Mouse (Mus musculus): Measurements from ENCODE around the gene Uvrag. TPM values are rescaled to one million over a fixed set of nuclear protein-coding genes. Genes with fewer than 3 reads are reported as not detected.

Uvrag gene
- polyA plus RNA-seq, 1 experiment from 2014 or later = 25.8 TPM

GRCm38 (mm10) chr7:99180162-99180561 is 39.2 kb upstream of the Uvrag start:
- Histone ChIP-seq H3K9ac (ENCODE audit: low read length) (no peak overlapping the region), H3K27ac (ENCODE audit: low read depth) (no peak overlapping the region), H3K4me3 (ENCODE audit: low read depth, low read length) (no peak overlapping the region), H3K9me3 (ENCODE audit: control insufficient read depth, low read length) (no peaks in the 10 kb centered on the region), H3K4me2 (ENCODE audit: low read length) (no peak overlapping the region), H3K4me1 (replicated peaks; ENCODE audit: control insufficient read depth, insufficient read depth, low read length) (peaks cover 7% of the 10 kb centered on the region; the same call in 1 of the 2 replicates), H3K27me3 (replicated peaks; ENCODE audit: control insufficient read depth, insufficient read depth, low read length) (no peaks in the 10 kb centered on the region; the same call in 1 of the 2 replicates), H3K36me3 (ENCODE audit: control insufficient read depth, insufficient read depth, low read length) (no peaks in the 10 kb centered on the region)
- no peak for ATAC-seq (replicated peaks; ENCODE audit: low FRiP score, low TSS enrichment, low read depth)
- no peak for DNase-seq (ENCODE audit: low spot score)
- 71% methylated on average over 1 of the region's 1 CpGs for WGBS

GRCm38 (mm10) chr7:99179271-99179670 is 38.3 kb upstream of the Uvrag start:
- no peak overlapping the region for H3K4me3 ChIP-seq (ENCODE audit: low read depth, low read length)

GRCm38 (mm10) chr7:99177386-99177785 is 36.4 kb upstream of the Uvrag start:
- ATAC-seq (replicated peaks; ENCODE audit: low FRiP score, low TSS enrichment, low read depth) = no peak
- Histone ChIP-seq H3K9ac (ENCODE audit: low read length) (no peak overlapping the region), H3K4me1 (replicated peaks; ENCODE audit: control insufficient read depth, insufficient read depth, low read length) (peaks cover 7% of the 10 kb centered on the region; the same call in 1 of the 2 replicates), H3K4me3 (ENCODE audit: low read depth, low read length) (no peak overlapping the region), H3K27ac (ENCODE audit: low read depth) (no peak overlapping the region), H3K4me2 (ENCODE audit: low read length) (no peak overlapping the region), H3K27me3 (replicated peaks; ENCODE audit: control insufficient read depth, insufficient read depth, low read length) (no peaks in the 10 kb centered on the region), H3K36me3 (ENCODE audit: control insufficient read depth, insufficient read depth, low read length) (no peaks in the 10 kb centered on the region), H3K9me3 (ENCODE audit: control insufficient read depth, low read length) (no peaks in the 10 kb centered on the region)
- WGBS = 90% methylated on average over 5 of the region's 5 CpGs
- DNase-seq (ENCODE audit: low spot score) = no peak

More at GRCm38 (mm10) chr7:99179271-99179670, 38.3 kb upstream of the Uvrag start:
- ATAC-seq (replicated peaks; ENCODE audit: low FRiP score, low TSS enrichment, low read depth) (no peak), DNase-seq (ENCODE audit: low spot score) (no peak)
- Histone ChIP-seq H3K27ac (ENCODE audit: low read depth) (no peak overlapping the region), H3K9ac (ENCODE audit: low read length) (no peak overlapping the region), H3K27me3 (replicated peaks; ENCODE audit: control insufficient read depth, insufficient read depth, low read length) (no peaks in the 10 kb centered on the region; the same call in 1 of the 2 replicates), H3K4me2 (ENCODE audit: low read length) (no peak overlapping the region), H3K36me3 (ENCODE audit: control insufficient read depth, insufficient read depth, low read length) (no peaks in the 10 kb centered on the region), H3K4me1 (replicated peaks; ENCODE audit: control insufficient read depth, insufficient read depth, low read length) (peaks cover 7% of the 10 kb centered on the region; the same call in 1 of the 2 replicates), H3K9me3 (ENCODE audit: control insufficient read depth, low read length) (no peaks in the 10 kb centered on the region)
- WGBS = 86% methylated on average over 9 of the region's 9 CpGs

- Histone ChIP-seq H3K9me3 (ENCODE audit: control insufficient read depth, low read length) (no peaks in the 10 kb centered on the region), H3K27me3 (replicated peaks; ENCODE audit: control insufficient read depth, insufficient read depth, low read length) (no peaks in the 10 kb centered on the region), H3K4me1 (replicated peaks; ENCODE audit: control insufficient read depth, insufficient read depth, low read length) (peaks cover 3% of the 10 kb centered on the region), H3K4me3 (ENCODE audit: low read depth, low read length) (no peak overlapping the region), H3K4me2 (ENCODE audit: low read length) (no peak overlapping the region), H3K27ac (ENCODE audit: low read depth) (no peak overlapping the region), H3K9ac (ENCODE audit: low read length) (no peak overlapping the region), H3K36me3 (ENCODE audit: control insufficient read depth, insufficient read depth, low read length) (no peaks in the 10 kb centered on the region)
- WGBS = 91% methylated on average over 9 of the region's 9 CpGs
- ATAC-seq (replicated peaks; ENCODE audit: low FRiP score, low TSS enrichment, low read depth) = no peak
- DNase-seq (ENCODE audit: low spot score) = no peak
Observed at GRCm38 (mm10) chr7:99175666-99176065, 34.7 kb upstream of the Uvrag start.

- 74% methylated on average over 11 of the region's 11 CpGs for WGBS
- Histone ChIP-seq H3K36me3 (ENCODE audit: control insufficient read depth, insufficient read depth, low read length) (no peaks in the 10 kb centered on the region), H3K4me3 (ENCODE audit: low read depth, low read length) (no peak overlapping the region), H3K9me3 (ENCODE audit: control insufficient read depth, low read length) (no peaks in the 10 kb centered on the region), H3K4me2 (ENCODE audit: low read length) (no peak overlapping the region), H3K9ac (ENCODE audit: low read length) (no peak overlapping the region), H3K4me1 (replicated peaks; ENCODE audit: control insufficient read depth, insufficient read depth, low read length) (peaks cover 3% of the 10 kb centered on the region), H3K27ac (ENCODE audit: low read depth) (no peak overlapping the region), H3K27me3 (replicated peaks; ENCODE audit: control insufficient read depth, insufficient read depth, low read length) (no peaks in the 10 kb centered on the region)
- DNase-seq (ENCODE audit: low spot score) (no peak), ATAC-seq (replicated peaks; ENCODE audit: low FRiP score, low TSS enrichment, low read depth) (no peak; the same call in 1 of the 2 replicates)
Observed at GRCm38 (mm10) chr7:99175118-99175517, 34.2 kb upstream of the Uvrag start.

- Histone ChIP-seq H3K4me2 (ENCODE audit: low read length) (no peak overlapping the region), H3K9ac (ENCODE audit: low read length) (no peak overlapping the region), H3K4me1 (replicated peaks; ENCODE audit: control insufficient read depth, insufficient read depth, low read length) (peaks cover 3% of the 10 kb centered on the region; the same call in 1 of the 2 replicates), H3K27ac (ENCODE audit: low read depth) (no peak overlapping the region), H3K27me3 (replicated peaks; ENCODE audit: control insufficient read depth, insufficient read depth, low read length) (no peaks in the 10 kb centered on the region), H3K9me3 (ENCODE audit: control insufficient read depth, low read length) (no peaks in the 10 kb centered on the region), H3K36me3 (ENCODE audit: control insufficient read depth, insufficient read depth, low read length) (no peaks in the 10 kb centered on the region), H3K4me3 (ENCODE audit: low read depth, low read length) (no peak overlapping the region)
- WGBS = 93% methylated on average over 4 of the region's 4 CpGs
- no peak for DNase-seq (ENCODE audit: low spot score)
- no peak for ATAC-seq (replicated peaks; ENCODE audit: low FRiP score, low TSS enrichment, low read depth)
Observed at GRCm38 (mm10) chr7:99174006-99174405, 33.1 kb upstream of the Uvrag start.

- Histone ChIP-seq H3K9ac (ENCODE audit: low read length) (no peak overlapping the region), H3K4me3 (ENCODE audit: low read depth, low read length) (no peak overlapping the region), H3K27me3 (replicated peaks; ENCODE audit: control insufficient read depth, insufficient read depth, low read length) (no peaks in the 10 kb centered on the region), H3K27ac (ENCODE audit: low read depth) (no peak overlapping the region), H3K9me3 (ENCODE audit: control insufficient read depth, low read length) (no peaks in the 10 kb centered on the region), H3K4me1 (replicated peaks; ENCODE audit: control insufficient read depth, insufficient read depth, low read length) (peaks cover 3% of the 10 kb centered on the region; the same call in 1 of the 2 replicates), H3K36me3 (ENCODE audit: control insufficient read depth, insufficient read depth, low read length) (no peaks in the 10 kb centered on the region), H3K4me2 (ENCODE audit: low read length) (no peak overlapping the region)
- DNase-seq (ENCODE audit: low spot score) = no peak
- 89% methylated on average over 6 of the region's 6 CpGs for WGBS
- no peak for ATAC-seq (replicated peaks; ENCODE audit: low FRiP score, low TSS enrichment, low read depth)
Observed at GRCm38 (mm10) chr7:99172898-99173297, 32.0 kb upstream of the Uvrag start.

GRCm38 (mm10) chr7:99171730-99172463 is 31.0 kb upstream of the Uvrag start:
- H3K9ac ChIP-seq (ENCODE audit: low read length) = no peak overlapping the region
- 56% methylated on average over 10 of the region's 10 CpGs for WGBS
- no peak overlapping the region for H3K4me2 ChIP-seq (ENCODE audit: low read length)
- H3K4me1 ChIP-seq (replicated peaks; ENCODE audit: control insufficient read depth, insufficient read depth, low read length) = peaks cover 3% of the 10 kb centered on the region; the same call in 1 of the 2 replicates
- H3K4me3 ChIP-seq (ENCODE audit: low read depth, low read length) = no peak overlapping the region
- H3K27me3 ChIP-seq (replicated peaks; ENCODE audit: control insufficient read depth, insufficient read depth, low read length) = no peaks in the 10 kb centered on the region
- ATAC-seq (replicated peaks; ENCODE audit: low FRiP score, low TSS enrichment, low read depth) (no peak), DNase-seq (ENCODE audit: low spot score) (no peak)
- H3K27ac ChIP-seq (ENCODE audit: low read depth) = no peak overlapping the region
- H3K36me3 ChIP-seq (ENCODE audit: control insufficient read depth, insufficient read depth, low read length) = no peaks in the 10 kb centered on the region
- no peaks in the 10 kb centered on the region for H3K9me3 ChIP-seq (ENCODE audit: control insufficient read depth, low read length)

GRCm38 (mm10) chr7:99170519-99170918 is 29.6 kb upstream of the Uvrag start:
- Histone ChIP-seq H3K9me3 (ENCODE audit: control insufficient read depth, low read length) (no peaks in the 10 kb centered on the region), H3K27me3 (replicated peaks; ENCODE audit: control insufficient read depth, insufficient read depth, low read length) (no peaks in the 10 kb centered on the region), H3K36me3 (ENCODE audit: control insufficient read depth, insufficient read depth, low read length) (no peaks in the 10 kb centered on the region), H3K4me2 (ENCODE audit: low read length) (no peak overlapping the region), H3K4me1 (replicated peaks; ENCODE audit: control insufficient read depth, insufficient read depth, low read length) (peaks cover 3% of the 10 kb centered on the region; the same call in 1 of the 2 replicates), H3K9ac (ENCODE audit: low read length) (no peak overlapping the region), H3K27ac (ENCODE audit: low read depth) (no peak overlapping the region), H3K4me3 (ENCODE audit: low read depth, low read length) (no peak overlapping the region)
- no peak for ATAC-seq (replicated peaks; ENCODE audit: low FRiP score, low TSS enrichment, low read depth)
- no peak for DNase-seq (ENCODE audit: low spot score)
- 86% methylated on average over 6 of the region's 6 CpGs for WGBS

All from intestine, embryonic 14.5 days (tissue).